In the genomic region with DNA sequence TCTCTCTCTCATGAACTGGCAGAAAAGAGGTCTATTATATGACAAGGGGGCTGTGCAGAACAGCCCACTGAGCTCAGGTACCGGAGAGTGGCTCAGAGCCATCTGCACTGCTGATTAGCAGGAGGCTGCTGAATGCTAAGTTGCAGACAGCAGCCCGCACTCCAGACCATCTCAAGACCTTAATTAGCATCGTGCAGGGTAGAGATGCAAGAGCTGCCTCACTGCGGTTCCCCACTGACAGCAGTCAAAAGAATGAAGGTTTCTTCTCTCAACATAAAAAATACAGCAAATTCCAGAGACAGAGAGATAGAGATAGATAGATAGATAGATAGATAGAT, we compare ENCODE assay signal across 13 mouse cellular contexts. TPM values are rescaled to one million over a fixed set of nuclear protein-coding genes. Genes with fewer than 3 reads are reported as not detected.
DNase-seq lines count a peak whose midpoint lies in the region; ATAC-seq and TF ChIP-seq lines count a peak whose summit lies in the region.
"Had no signal": no experiment of that assay in that cellular context is flagged by ENCODE, and none has a peak within 500 bp of the region (broad histone marks: within the 10 kb centered on the region; RNA-seq: fewer than 3 reads in every experiment).

No protein-coding gene starts in this region.

- H3K9me3 ChIP-seq in kidney, embryonic 14.5 days (ENCODE audit: control insufficient read depth, low read length), result no peaks in the 10 kb centered on the region
- H3K9me3 ChIP-seq: forebrain, embryonic 15.5 days; limb, embryonic 15.5 days had no signal

- H3K27ac ChIP-seq in gastrocnemius, adult 2 months, result no peak overlapping the region
- no peak overlapping the region for H3K27ac ChIP-seq in kidney, adult 2 months (ENCODE audit: insufficient read depth, low read depth, low read length)
- no peak overlapping the region for H3K27ac ChIP-seq in kidney, embryonic 14.5 days (ENCODE audit: low read depth, low read length)
- H3K27ac ChIP-seq: forebrain, embryonic 15.5 days; limb, embryonic 15.5 days; stomach, postnatal 0 days had no signal

- WGBS in kidney, adult 2 months, result 53% methylated on average over 4 of the region's 4 CpGs
- WGBS in kidney, embryonic 14.5 days, result 54% methylated on average over 4 of the region's 4 CpGs

- no peak for ATAC-seq in kidney, embryonic 14.5 days (ENCODE audit: low FRiP score, low TSS enrichment)
- 0 out of 2 replicates have a peak, but pooled peaks have one; percentile 21 for ATAC-seq in megakaryocyte, adult 5-6 weeks (ENCODE audit: poor library complexity, severe bottlenecking)
- ATAC-seq: forebrain, embryonic 15.5 days had no signal

- H3K9ac ChIP-seq in kidney, embryonic 14.5 days (ENCODE audit: low read depth, low read length), result no peak overlapping the region
- H3K9ac ChIP-seq: forebrain, embryonic 15.5 days; limb, embryonic 15.5 days had no signal

- TF ChIP-seq POLR2A in kidney, adult 2 months (IDR thresholded peaks at IDR 0.05; ENCODE audit: low read depth, low read length), result no peak

- no peak overlapping the region for H3K4me2 ChIP-seq in kidney, embryonic 14.5 days (replicated peaks; ENCODE audit: low read depth, low read length)
- H3K4me2 ChIP-seq: forebrain, embryonic 15.5 days; limb, embryonic 15.5 days had no signal

- intact Hi-C loops in gastrocnemius, adult 2 months (cut with DNase I), result no loop called here

- no peak for DNase-seq in gastrocnemius, adult 2 months
- no peak for DNase-seq in gastrocnemius, adult 8-10 months (ENCODE audit: low spot score in 2 of 2)
- DNase-seq in kidney, adult 2 months, result peak; percentile 2
- DNase-seq in T-cell, adult 2 months (ENCODE audit: low spot score), result peak; percentile 3
- DNase-seq in embryo, embryonic 10 days (ENCODE audit: low spot score), result no peak
- DNase-seq in right cerebral cortex, postnatal 36 days (ENCODE audit: low spot score in 2 of 2), result no peak
- DNase-seq: adrenal gland, adult 8-10 months; B cell, adult 2 months had no signal

- no peak for TF ChIP-seq CTCF in gastrocnemius, adult 2 months (IDR thresholded peaks at IDR 0.05)
- no peak for TF ChIP-seq CTCF in kidney, adult 2 months (conservative IDR thresholded peaks at IDR 0.05; ENCODE audit: insufficient read depth, insufficient read length, low read depth, low read length)

- H3K36me3 ChIP-seq in kidney, adult 2 months (ENCODE audit: control insufficient read depth, insufficient read depth, low read length), result no peaks in the 10 kb centered on the region
- H3K36me3 ChIP-seq in kidney, embryonic 14.5 days (ENCODE audit: control insufficient read depth, insufficient read depth, low read length), result no peaks in the 10 kb centered on the region
- H3K36me3 ChIP-seq: forebrain, embryonic 15.5 days; limb, embryonic 15.5 days had no signal

- no peaks in the 10 kb centered on the region for H3K27me3 ChIP-seq in kidney, adult 2 months (replicated peaks; ENCODE audit: control insufficient read depth, insufficient read depth, low read length)
- H3K27me3 ChIP-seq in kidney, embryonic 14.5 days (ENCODE audit: control insufficient read depth, insufficient read depth, low read length), result no peaks in the 10 kb centered on the region
- H3K27me3 ChIP-seq: forebrain, embryonic 15.5 days; limb, embryonic 15.5 days had no signal

- no peaks in the 10 kb centered on the region for H3K4me1 ChIP-seq in kidney, adult 2 months (ENCODE audit: control insufficient read depth, insufficient read depth, low read length)
- no peaks in the 10 kb centered on the region for H3K4me1 ChIP-seq in kidney, embryonic 14.5 days (ENCODE audit: control insufficient read depth, insufficient read depth, low read length)
- H3K4me1 ChIP-seq: limb, embryonic 15.5 days had no signal

- H3K4me3 ChIP-seq in gastrocnemius, adult 2 months, result peak overlapping the region; percentile 64
- H3K4me3 ChIP-seq in kidney, adult 2 months (ENCODE audit: insufficient read depth, low read depth, low read length), result no peak overlapping the region
- H3K4me3 ChIP-seq in kidney, embryonic 14.5 days (ENCODE audit: low read length), result no peak overlapping the region
- H3K4me3 ChIP-seq: forebrain, embryonic 15.5 days; limb, embryonic 15.5 days had no signal

RNA-seq across cellular contexts. Expression of gene Cit, which starts 45.2 kb away (rescaled TPM):
- under 1 TPM; 0.61 to 0.95 TPM for total RNA-seq in gastrocnemius, adult 2 months (2021)
- total RNA-seq in gastrocnemius, adult 8-10 months (2022), result under 1 TPM; 0.19 to 0.53 (median 0.42) TPM
- 4.5 and 4.8 TPM in 2 replicates for polyA plus RNA-seq in kidney, adult 2 months (2012; rRNA removed)
- polyA plus RNA-seq in kidney, embryonic 14.5 days (2014; fragmentation: Nextera tagmentation; extraction: Ambion mirVana), result 31.9 and 34.9 TPM in 2 replicates
- total RNA-seq in megakaryocyte, adult 5-6 weeks (2015), result 21.9 and 26.8 TPM in 2 replicates
- total RNA-seq in megakaryocyte, adult 5-6 weeks (2017), result 35.0 and 41.8 TPM in 2 replicates

Comparison
In these comparisons a context has a peak if more than half of its experiments do, and no peak if none do; other contexts are left out.
1. DNase-seq: peak in kidney, adult 2 months (single experiment) and T-cell, adult 2 months (single experiment); none in gastrocnemius, adult 2 months (single experiment), gastrocnemius, adult 8-10 months (0 of 2), embryo, embryonic 10 days (single experiment) and right cerebral cortex, postnatal 36 days (0 of 2).
2. RNA of gene Cit, which starts 45.2 kb away (total RNA-seq): 21.9 to 41.8 TPM in megakaryocyte, adult 5-6 weeks; 0.61 to 0.95 TPM in gastrocnemius, adult 2 months and 0.19 to 0.53 TPM in gastrocnemius, adult 8-10 months; every median in the first group is over 10 times any median in the second.